Mouse (Mus musculus) liver, embryonic 18 days (tissue): Measurements from ENCODE around the gene Kif18b. TPM values are rescaled to one million over a fixed set of nuclear protein-coding genes. Genes with fewer than 3 reads are reported as not detected.

Source experiments
- polyA plus RNA-seq: library from polyadenylated mRNA; depleted of rRNA; stranded (reverse); fragments of >200 nt; gene quantifications from 2 replicates; pipeline ENCODE4 v1.2.3, GENCODE M21; 2012; rRNA removed

Kif18b gene
- polyA plus RNA-seq, result 9.8 and 11.0 TPM in 2 replicates

GRCm38 (mm10) chr11:102924557-102925350 is at the start of gene Kif18b:
Gene Kif18b (minus strand): TSS chr11:102925124.

GRCm38 (mm10) chr11:102946265-102946991 is 21.5 kb upstream of the Kif18b start, which contains the start of gene C1ql1:
Gene C1ql1 (minus strand): TSS chr11:102946688.

GRCm38 (mm10) chr11:102900763-102901162 is 24.2 kb downstream of the Kif18b start, which contains the start of gene Gfap:
Gene Gfap (minus strand): TSS chr11:102900912.

GRCm38 (mm10) chr11:102884616-102885219 is 40.2 kb downstream of the Kif18b start, which contains the start of gene Fam187a:
Gene Fam187a (plus strand): TSS chr11:102885169.

GRCm38 (mm10) chr11:102880585-102881313 is 44.2 kb downstream of the Kif18b start, which contains the start of the genes Eftud2 and Ccdc103:
Gene Eftud2 (minus strand): TSS chr11:102880985.
Gene Ccdc103 (plus strand): TSS chr11:102881204.

Other genes starting within 250 kb of the Kif18b start
- 7.1 and 7.6 TPM in 2 replicates for gene Ccdc43, start 227.3 kb downstream of the Kif18b start, polyA plus RNA-seq
- gene Adam11, start 163.7 kb downstream of the Kif18b start, polyA plus RNA-seq, result 0.31 and 0.36 TPM in 2 replicates
- gene Gjc1, start 105.4 kb downstream of the Kif18b start, polyA plus RNA-seq, result 1.5 and 1.6 TPM in 2 replicates
- not detected in 2 replicates for gene Higd1b, start 89.3 kb downstream of the Kif18b start, polyA plus RNA-seq
- 24.8 and 25.6 TPM in 2 replicates for gene Eftud2, start 44.1 kb downstream of the Kif18b start, polyA plus RNA-seq
- gene Ccdc103, start 43.9 kb downstream of the Kif18b start, polyA plus RNA-seq, result 0.23 and 0.29 TPM in 2 replicates
- gene Fam187a, start 40.0 kb downstream of the Kif18b start, polyA plus RNA-seq, result not detected in 2 replicates
- 4.0 and 4.2 TPM in 2 replicates for gene Gfap, start 24.2 kb downstream of the Kif18b start, polyA plus RNA-seq
- gene C1ql1, start 21.6 kb upstream of the Kif18b start, polyA plus RNA-seq, result 0.14 and 0.19 TPM in 2 replicates
- 21.6 and 22.7 TPM in 2 replicates for gene Nmt1, start 103.1 kb upstream of the Kif18b start, polyA plus RNA-seq
- 32.9 and 33.5 TPM in 2 replicates for gene Dcakd, start 103.2 kb upstream of the Kif18b start, polyA plus RNA-seq
- 1.9 and 2.5 TPM in 2 replicates for gene Plcd3, start 176.5 kb upstream of the Kif18b start, polyA plus RNA-seq
- 17.8 and 18.3 TPM in 2 replicates for gene Acbd4, start 176.6 kb upstream of the Kif18b start, polyA plus RNA-seq
- 8.5 and 9.9 TPM in 2 replicates for gene Hexim1, start 191.1 kb upstream of the Kif18b start, polyA plus RNA-seq
- 1.8 and 1.9 TPM in 2 replicates for gene Hexim2, start 207.3 kb upstream of the Kif18b start, polyA plus RNA-seq
- 6.2 and 9.4 TPM in 2 replicates for gene Fmnl1, start 246.0 kb upstream of the Kif18b start, polyA plus RNA-seq